Mouse (Mus musculus) stomach, embryonic 14.5 days (tissue): ENCODE data around the gene Mgea5. TPM values are rescaled to one million over a fixed set of nuclear protein-coding genes. Genes with fewer than 3 reads are reported as not detected.

Source experiments
- ATAC-seq: fragments of 200-750 bp; cut with Nextera tagmentation; 2 replicates; pipeline ENCODE4 v1.8.0; 2017; ENCODE audit warnings: low read depth, moderate TSS enrichment; ENCODE audit not compliant: insufficient number of reproducible peaks, insufficient read depth, low FRiP score
- H3K27ac ChIP-seq: fragments of 300-500 bp; sonication (generic); 2 replicates; pipeline ENCODE4 v1.5.1; 2014; ENCODE audit warnings: mild to moderate bottlenecking, low read length, moderate library complexity, mixed read lengths
- H3K27me3 ChIP-seq: fragments of 300-500 bp; sonication (generic); 2 replicates; pipeline ENCODE4 v1.6.1; 2014; ENCODE audit warnings: low read length, control low read depth, mixed read lengths; ENCODE audit not compliant: control insufficient read depth, insufficient read depth
- H3K36me3 ChIP-seq: fragments of 300-500 bp; sonication (generic); 2 replicates; pipeline ENCODE4 v1.6.1; 2014; ENCODE audit warnings: mild to moderate bottlenecking, control low read depth, low read length, moderate library complexity, mixed read lengths; ENCODE audit not compliant: control insufficient read depth, insufficient read depth
- H3K4me1 ChIP-seq: fragments of 300-500 bp; sonication (generic); 2 replicates; pipeline ENCODE4 v1.6.1; 2014; ENCODE audit warnings: low read length, control low read depth, mixed read lengths; ENCODE audit not compliant: control insufficient read depth, insufficient read depth
- H3K4me2 ChIP-seq: fragments of 300-500 bp; sonication (generic); replicated peaks from 2 replicates; pipeline ENCODE4 v1.6.1; 2014; ENCODE audit warnings: low read depth, low read length, control low read depth
- H3K4me3 ChIP-seq: fragments of 300-500 bp; sonication (generic); 2 replicates; pipeline ENCODE4 v1.5.1; 2014; ENCODE audit warnings: low read depth, low read length, control low read depth
- H3K9ac ChIP-seq: fragments of 300-500 bp; sonication (generic); replicated peaks from 2 replicates; pipeline ENCODE4 v1.6.1; 2014; ENCODE audit warnings: low read depth, mild to moderate bottlenecking, control low read depth, low read length, moderate library complexity, mixed read lengths
- H3K9me3 ChIP-seq: fragments of 300-500 bp; sonication (generic); 2 replicates; pipeline ENCODE4 v1.6.1; 2016; ENCODE audit warnings: low read depth, low read length, control low read depth; ENCODE audit not compliant: control insufficient read depth
- WGBS: fragments of 180-500 bp; shearing (Covaris S2); extraction: QIAGEN DNeasy Blood & Tissue Kit; methylation state at CpG from one replicate; pipeline ENCODE4 v1.1.7; 2014; 5-methylcytosine and 5-hydroxymethylcytosine counted together
- polyA plus RNA-seq: library from polyadenylated mRNA; unstranded; fragments of >200 nt; fragmentation: Nextera tagmentation; extraction: Ambion mirVana; gene quantifications from 2 replicates; pipeline ENCODE4 v1.2.1, GENCODE M21; 2014

Mgea5 gene
- polyA plus RNA-seq, result 74.4 and 74.8 TPM in 2 replicates

DNA sequence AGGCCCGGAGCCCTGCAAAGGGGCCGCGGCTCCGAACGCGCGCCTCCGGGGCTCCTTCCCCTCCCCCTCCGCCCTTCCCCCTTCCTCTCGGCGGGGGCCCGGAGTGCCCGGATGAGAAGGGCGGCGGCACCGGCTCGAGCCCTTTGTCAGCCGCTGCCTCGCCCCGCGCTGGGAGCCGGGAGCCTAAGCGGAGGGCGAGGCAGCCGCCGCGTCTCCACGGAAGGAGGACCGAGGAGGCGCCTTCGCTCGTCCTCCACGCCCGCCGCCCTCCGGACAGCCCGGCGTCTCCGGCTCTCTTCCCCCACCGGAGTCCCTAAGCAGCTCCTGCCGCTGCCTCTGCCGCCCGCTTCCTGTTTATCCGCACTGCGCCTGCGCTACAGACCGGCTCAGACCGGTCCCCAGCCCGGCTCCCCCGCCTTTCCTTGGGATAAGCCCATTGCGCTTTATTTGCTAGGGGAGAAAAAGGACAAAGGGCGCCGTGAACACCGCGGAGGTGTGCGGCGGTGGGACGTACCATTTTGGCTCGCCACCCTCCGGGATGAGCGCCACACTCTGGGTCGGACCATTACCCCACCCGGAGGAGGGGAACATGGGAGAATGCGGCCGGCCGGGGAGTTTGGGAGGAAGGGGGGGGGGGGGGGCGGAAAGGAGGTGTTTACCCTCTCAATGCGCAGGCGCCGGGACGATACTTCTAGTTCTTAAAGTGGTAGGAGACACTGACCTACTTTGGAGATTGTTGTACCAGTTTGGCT, at the start of gene Mgea5:
Gene Mgea5 (minus strand): TSS at position 657 of the 752 bp plus-strand sequence.
- peak; percentile 97 for ATAC-seq
- no peaks in the 10 kb centered on the region for H3K27me3 ChIP-seq
- H3K36me3 ChIP-seq, result peaks cover 17% of the 10 kb centered on the region; the same call in 1 of the 2 replicates
- peaks cover 12% of the 10 kb centered on the region for H3K4me1 ChIP-seq
- no peaks in the 10 kb centered on the region for H3K9me3 ChIP-seq
- H3K9ac ChIP-seq, result peak within 1 kb of the TSS; percentile 92
- WGBS, result under 1% methylated on average over 55 of the region's 71 CpGs
- H3K4me3 ChIP-seq, result peak within 1 kb of the TSS; percentile 76
- peak within 1 kb of the TSS; percentile 63 for H3K4me2 ChIP-seq
- peak within 1 kb of the TSS; percentile 94 for H3K27ac ChIP-seq

- no peaks in the 10 kb centered on the region for H3K4me1 ChIP-seq
- H3K27ac ChIP-seq, result no peak overlapping the region
- H3K9ac ChIP-seq, result no peak overlapping the region
- no peak overlapping the region for H3K4me2 ChIP-seq
- H3K36me3 ChIP-seq, result no peaks in the 10 kb centered on the region
- no peaks in the 10 kb centered on the region for H3K9me3 ChIP-seq
- H3K4me3 ChIP-seq, result no peak overlapping the region
- WGBS, result 34% methylated on average over 2 of the region's 2 CpGs
- H3K27me3 ChIP-seq, result no peaks in the 10 kb centered on the region
- ATAC-seq, result no peak
Observed at GRCm38 (mm10) chr19:45830679-45831078, 47.0 kb upstream of the Mgea5 start.

GRCm38 (mm10) chr19:45827736-45828135, 44.1 kb upstream of the Mgea5 start:
- Histone ChIP-seq H3K4me3 (no peak overlapping the region), H3K36me3 (no peaks in the 10 kb centered on the region), H3K4me2 (no peak overlapping the region), H3K4me1 (no peaks in the 10 kb centered on the region), H3K9me3 (no peaks in the 10 kb centered on the region), H3K27ac (no peak overlapping the region), H3K9ac (no peak overlapping the region), H3K27me3 (no peaks in the 10 kb centered on the region)
- WGBS, result 90% methylated on average over 3 of the region's 3 CpGs
- no peak for ATAC-seq

GRCm38 (mm10) chr19:45827125-45827524, 43.5 kb upstream of the Mgea5 start:
- no peak overlapping the region for H3K4me2 ChIP-seq
- no peak overlapping the region for H3K9ac ChIP-seq
- H3K27ac ChIP-seq, result no peak overlapping the region
- no peaks in the 10 kb centered on the region for H3K27me3 ChIP-seq
- no peaks in the 10 kb centered on the region for H3K9me3 ChIP-seq
- ATAC-seq, result no peak
- WGBS, result 52% methylated on average over 5 of the region's 5 CpGs
- H3K36me3 ChIP-seq, result no peaks in the 10 kb centered on the region
- no peaks in the 10 kb centered on the region for H3K4me1 ChIP-seq
- no peak overlapping the region for H3K4me3 ChIP-seq

DNA sequence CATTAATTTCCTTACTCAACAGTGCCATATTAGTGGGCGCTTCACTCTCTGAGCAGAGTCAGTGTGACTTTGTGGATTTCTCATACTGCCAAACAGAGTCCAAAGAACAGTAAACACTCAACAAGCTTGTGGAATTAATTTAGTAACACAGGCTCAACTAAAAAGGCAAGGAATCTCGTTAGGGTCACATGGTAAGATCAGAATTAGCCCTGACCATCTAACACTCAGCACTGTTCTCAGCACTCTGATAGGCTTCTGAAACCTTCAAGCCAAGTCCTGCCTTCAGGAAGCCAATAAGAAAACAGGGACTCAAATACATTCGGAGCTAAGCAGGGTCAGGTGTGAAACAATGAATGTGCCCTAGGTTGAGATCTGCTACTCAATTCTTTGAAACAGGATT, 42.5 kb upstream of the Mgea5 start:
- no peak for ATAC-seq
- WGBS, result 78% methylated on average over 3 of the region's 3 CpGs

GRCm38 (mm10) chr19:45821832-45822231, 38.2 kb upstream of the Mgea5 start:
- Histone ChIP-seq H3K9me3 (no peaks in the 10 kb centered on the region), H3K36me3 (no peaks in the 10 kb centered on the region), H3K4me1 (peaks cover 17% of the 10 kb centered on the region), H3K27ac (no peak overlapping the region), H3K4me2 (no peak overlapping the region), H3K27me3 (no peaks in the 10 kb centered on the region), H3K4me3 (no peak overlapping the region), H3K9ac (no peak overlapping the region)
- WGBS, result 73% methylated on average over 5 of the region's 5 CpGs
- ATAC-seq, result no peak

More for the DNA sequence above, 42.5 kb upstream of the Mgea5 start:
- Histone ChIP-seq H3K27ac (no peak overlapping the region), H3K4me2 (no peak overlapping the region), H3K27me3 (no peaks in the 10 kb centered on the region), H3K36me3 (no peaks in the 10 kb centered on the region), H3K9ac (no peak overlapping the region), H3K4me3 (no peak overlapping the region), H3K4me1 (no peaks in the 10 kb centered on the region), H3K9me3 (no peaks in the 10 kb centered on the region)

DNA sequence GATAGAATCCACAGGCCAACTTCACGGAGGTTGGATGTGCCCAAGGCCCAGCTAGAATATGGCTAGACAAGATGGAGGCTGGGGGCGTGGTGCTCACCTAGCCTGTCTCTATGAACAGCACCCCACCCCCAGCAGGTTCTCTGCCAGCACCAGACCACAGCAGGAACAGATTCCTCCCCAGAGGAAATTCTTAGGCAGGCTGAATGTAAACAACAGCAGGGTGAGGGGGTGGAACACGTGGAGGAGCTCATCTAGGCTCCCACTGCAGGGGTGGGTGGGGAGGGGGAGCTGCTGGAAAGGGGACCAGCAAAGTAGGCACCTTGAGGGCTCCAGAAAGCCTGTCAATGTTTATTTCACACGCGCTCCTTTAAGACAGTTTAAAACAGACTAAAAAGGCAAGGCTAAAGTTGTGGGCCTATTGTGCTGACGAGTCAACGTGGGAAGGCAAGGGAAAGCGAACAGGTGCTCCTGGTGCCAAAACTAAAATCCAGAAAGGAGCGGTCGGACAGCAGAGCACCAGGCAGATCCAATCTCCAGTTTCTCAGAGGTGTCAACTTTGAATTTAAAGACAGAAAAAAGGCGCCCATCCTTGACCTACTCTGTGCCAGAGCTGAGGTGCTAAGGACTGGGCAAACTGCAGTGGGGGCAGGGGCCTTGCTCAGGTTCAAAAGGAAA, 34.3 kb upstream of the Mgea5 start:
- Histone ChIP-seq H3K36me3 (no peaks in the 10 kb centered on the region), H3K27me3 (no peaks in the 10 kb centered on the region), H3K27ac (peak overlapping the region; percentile 27; the same call in 1 of the 2 replicates), H3K9me3 (no peaks in the 10 kb centered on the region), H3K4me3 (no peak overlapping the region), H3K9ac (no peak overlapping the region), H3K4me2 (no peak overlapping the region), H3K4me1 (peaks cover 28% of the 10 kb centered on the region)
- WGBS, result 40% methylated on average over 11 of the region's 11 CpGs
- no peak for ATAC-seq

DNA sequence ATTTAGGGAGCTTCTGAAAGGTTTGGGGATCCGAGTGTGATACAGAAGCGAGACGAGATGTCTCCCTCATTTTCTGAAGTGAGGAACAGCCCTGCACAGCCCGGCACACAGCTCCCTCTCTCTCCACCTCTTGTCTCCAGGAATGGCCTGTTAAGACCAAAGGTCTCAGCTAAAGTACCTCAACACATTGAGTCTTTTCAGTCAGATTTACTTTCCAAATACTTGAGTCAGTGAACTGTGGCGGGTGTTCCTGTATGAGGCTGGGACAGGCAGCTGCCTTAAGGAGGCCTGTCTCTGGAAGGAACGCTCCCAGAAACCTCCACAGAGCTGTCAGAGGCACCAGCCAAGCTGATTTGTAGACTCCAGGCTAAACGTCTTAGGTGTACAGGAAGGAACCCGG, 33.1 kb upstream of the Mgea5 start:
- Histone ChIP-seq H3K27me3 (no peaks in the 10 kb centered on the region), H3K27ac (peak overlapping the region; percentile 6; the same call in 1 of the 2 replicates), H3K9ac (no peak overlapping the region), H3K9me3 (no peaks in the 10 kb centered on the region), H3K4me1 (peaks cover 36% of the 10 kb centered on the region), H3K4me2 (peak overlapping the region; percentile 64), H3K36me3 (no peaks in the 10 kb centered on the region), H3K4me3 (peak overlapping the region; percentile 31; the same call in 1 of the 2 replicates)
- ATAC-seq, result no peak
- WGBS, result 16% methylated on average over 8 of the region's 8 CpGs
